Mouse (Mus musculus) midbrain, embryonic 11.5 days (tissue): ENCODE data around the gene Palm. TPM values are rescaled to one million over a fixed set of nuclear protein-coding genes. Genes with fewer than 3 reads are reported as not detected.
A peak's percentile ranks its signal among the peaks of the same experiment; 100 is the strongest.

Source experiments
- ATAC-seq: fragments of 200-750 bp; cut with Nextera tagmentation; 2 replicates; pipeline ENCODE4 v1.8.0; 2017; ENCODE audit warnings: moderate TSS enrichment, moderate library complexity; ENCODE audit not compliant: low FRiP score
- DNase-seq: peaks from one replicate; pipeline ENCODE4 v3.0.0; 2015; ENCODE audit warnings: low spot score; ENCODE audit errors: missing footprints
- H3K27ac ChIP-seq: fragments of 300-500 bp; sonication (generic); 2 replicates; pipeline ENCODE4 v1.5.1; 2014; ENCODE audit warnings: low read depth, low read length
- H3K27me3 ChIP-seq: fragments of 300-500 bp; sonication (generic); 2 replicates; pipeline ENCODE4 v1.6.1; 2014; ENCODE audit warnings: mild to moderate bottlenecking, low read length, moderate library complexity, mixed read lengths; ENCODE audit not compliant: control insufficient read depth, insufficient read depth
- H3K36me3 ChIP-seq: fragments of 300-500 bp; sonication (generic); 2 replicates; pipeline ENCODE4 v1.6.1; 2014; ENCODE audit warnings: mild to moderate bottlenecking, low read length, moderate library complexity, mixed read lengths; ENCODE audit not compliant: control insufficient read depth, insufficient read depth
- H3K4me1 ChIP-seq: fragments of 300-500 bp; sonication (generic); 2 replicates; pipeline ENCODE4 v1.6.1; 2014; ENCODE audit warnings: low read length; ENCODE audit not compliant: control insufficient read depth, insufficient read depth
- H3K4me2 ChIP-seq: fragments of 300-500 bp; sonication (generic); 2 replicates; pipeline ENCODE4 v1.6.1; 2014; ENCODE audit warnings: mild to moderate bottlenecking, moderate library complexity
- H3K4me3 ChIP-seq: fragments of 300-500 bp; sonication (generic); 2 replicates; pipeline ENCODE4 v1.5.1; 2014; ENCODE audit warnings: low read depth, low read length
- H3K9ac ChIP-seq: fragments of 300-500 bp; sonication (generic); 2 replicates; pipeline ENCODE4 v1.6.1; 2014; ENCODE audit warnings: low read length
- H3K9me3 ChIP-seq: fragments of 300-500 bp; sonication (generic); 2 replicates; pipeline ENCODE4 v1.6.1; 2016; ENCODE audit warnings: low read length; ENCODE audit not compliant: control insufficient read depth
- WGBS: fragments of 180-500 bp; shearing (Covaris S2); extraction: QIAGEN DNeasy Blood & Tissue Kit; methylation state at CpG from one replicate; pipeline ENCODE4 v1.1.7; 2014; 5-methylcytosine and 5-hydroxymethylcytosine counted together
- polyA plus RNA-seq: library from polyadenylated mRNA; unstranded; fragments of >200 nt; fragmentation: Nextera tagmentation; extraction: Ambion mirVana; gene quantifications from 2 replicates; pipeline ENCODE4 v1.2.1, GENCODE M21; 2014

The Palm gene
- polyA plus RNA-seq, 1 experiment from 2014 or later, result 129 TPM

DNA sequence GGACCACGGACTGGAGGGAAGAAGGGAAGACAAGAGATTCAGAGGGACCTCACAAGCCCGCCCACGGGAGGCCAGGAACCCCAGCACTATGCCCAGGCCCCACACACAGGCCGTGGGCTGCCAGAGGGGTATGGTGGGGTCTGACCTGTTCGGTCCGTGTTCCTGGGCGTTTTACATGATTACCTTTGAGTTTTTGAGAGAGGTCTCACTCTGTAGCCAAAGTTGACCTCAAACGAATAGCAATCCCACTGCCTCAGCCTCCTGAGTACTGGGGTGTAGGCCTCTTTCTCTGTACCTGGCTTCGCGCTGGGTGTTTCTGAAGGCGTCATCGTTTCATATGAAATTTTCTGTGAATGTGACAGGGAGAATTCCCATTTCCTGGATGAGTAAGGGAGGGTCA, 28.4 kb downstream of the Palm start:
- H3K9me3 ChIP-seq, result no peaks in the 10 kb centered on the region
- ATAC-seq (no peak), DNase-seq (no peak)
- H3K4me1 ChIP-seq, result no peaks in the 10 kb centered on the region
- H3K4me3 ChIP-seq, result no peak overlapping the region
- peaks cover 10% of the 10 kb centered on the region for H3K36me3 ChIP-seq
- no peak overlapping the region for H3K4me2 ChIP-seq
- H3K27me3 ChIP-seq, result no peaks in the 10 kb centered on the region
- WGBS, result 88% methylated on average over 12 of the region's 12 CpGs
- H3K27ac ChIP-seq, result no peak overlapping the region
- no peak overlapping the region for H3K9ac ChIP-seq

DNA sequence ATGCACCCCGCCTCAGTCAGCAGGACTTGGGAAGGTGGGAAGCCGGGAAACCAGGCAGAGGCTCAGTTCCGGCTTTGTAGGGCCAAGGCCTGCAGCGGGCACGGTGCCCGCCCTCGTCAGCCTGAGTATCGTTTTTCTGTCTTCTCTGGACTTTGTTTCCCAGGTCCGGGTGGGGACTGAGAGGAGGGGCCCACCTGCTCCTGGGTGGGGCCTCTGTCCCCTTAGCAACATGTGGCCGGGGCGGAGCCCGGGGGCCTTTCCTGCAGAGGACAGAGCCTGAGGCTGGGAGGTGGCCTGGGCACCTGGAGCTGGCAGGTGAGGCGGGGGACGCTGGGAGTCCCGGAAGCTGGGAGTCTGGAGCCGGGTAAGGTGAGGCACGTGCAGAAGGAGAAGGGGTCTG, 29.0 kb downstream of the Palm start:
- DNase-seq (no peak), ATAC-seq (no peak)
- Histone ChIP-seq H3K4me1 (no peaks in the 10 kb centered on the region), H3K27ac (no peak overlapping the region), H3K27me3 (no peaks in the 10 kb centered on the region), H3K9ac (0 out of 2 replicates have a peak overlapping the region, but pooled peaks have one; percentile 12), H3K4me3 (no peak overlapping the region), H3K4me2 (no peak overlapping the region), H3K9me3 (no peaks in the 10 kb centered on the region), H3K36me3 (peaks cover 10% of the 10 kb centered on the region)
- 31% methylated on average over 17 of the region's 17 CpGs for WGBS

DNA sequence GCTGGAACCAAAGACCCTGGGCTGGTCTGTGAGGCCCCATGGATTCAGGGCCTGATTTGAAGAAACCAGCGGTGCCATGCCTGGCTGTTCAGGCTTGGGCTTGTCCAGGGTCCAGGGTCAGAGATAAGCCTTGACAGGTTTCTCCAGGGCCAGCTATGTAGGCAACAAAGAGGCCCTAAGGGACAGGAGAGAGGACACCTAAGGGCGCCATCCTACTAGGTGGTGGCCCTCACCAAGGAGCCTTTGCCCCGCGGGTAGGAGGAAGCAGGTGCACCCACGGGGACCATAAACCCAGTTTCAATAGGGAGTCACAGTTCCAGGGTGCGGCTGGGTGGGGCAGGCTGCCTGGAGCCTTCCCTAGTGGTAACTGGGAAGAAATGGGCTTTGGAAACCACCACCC, 29.6 kb downstream of the Palm start:
- WGBS, result 84% methylated on average over 6 of the region's 6 CpGs
- Histone ChIP-seq H3K36me3 (peaks cover 10% of the 10 kb centered on the region), H3K4me2 (no peak overlapping the region), H3K27ac (no peak overlapping the region), H3K9me3 (no peaks in the 10 kb centered on the region), H3K9ac (no peak overlapping the region), H3K27me3 (no peaks in the 10 kb centered on the region), H3K4me3 (no peak overlapping the region), H3K4me1 (no peaks in the 10 kb centered on the region)
- no peak for DNase-seq
- ATAC-seq, result no peak

DNA sequence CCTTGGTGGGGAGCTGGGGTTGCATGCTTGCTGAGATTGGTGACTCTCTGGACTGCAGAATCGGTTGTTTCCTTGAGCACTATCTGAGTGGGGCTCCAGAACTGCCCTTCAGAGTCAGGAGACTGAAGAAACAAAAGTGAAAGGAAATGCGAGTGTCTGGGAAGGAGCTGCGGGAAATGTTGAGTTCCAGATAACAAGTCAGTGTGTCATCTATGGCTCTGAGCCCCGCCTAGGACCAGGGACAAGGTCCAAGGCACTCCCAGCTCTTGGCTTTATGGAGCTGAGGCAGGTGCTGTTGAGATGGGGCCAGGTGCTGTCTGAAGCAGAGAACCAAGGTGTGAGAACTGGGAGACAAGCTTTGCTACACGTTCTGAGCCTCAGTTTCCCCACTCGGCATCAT, 31.0 kb downstream of the Palm start:
- peaks cover 6% of the 10 kb centered on the region for H3K36me3 ChIP-seq
- no peak overlapping the region for H3K4me2 ChIP-seq
- WGBS, result 75% methylated on average over 6 of the region's 6 CpGs
- no peak overlapping the region for H3K27ac ChIP-seq
- no peaks in the 10 kb centered on the region for H3K27me3 ChIP-seq
- no peak overlapping the region for H3K9ac ChIP-seq
- ATAC-seq (no peak), DNase-seq (no peak)
- H3K4me3 ChIP-seq, result no peak overlapping the region
- H3K4me1 ChIP-seq, result no peaks in the 10 kb centered on the region
- H3K9me3 ChIP-seq, result no peaks in the 10 kb centered on the region

DNA sequence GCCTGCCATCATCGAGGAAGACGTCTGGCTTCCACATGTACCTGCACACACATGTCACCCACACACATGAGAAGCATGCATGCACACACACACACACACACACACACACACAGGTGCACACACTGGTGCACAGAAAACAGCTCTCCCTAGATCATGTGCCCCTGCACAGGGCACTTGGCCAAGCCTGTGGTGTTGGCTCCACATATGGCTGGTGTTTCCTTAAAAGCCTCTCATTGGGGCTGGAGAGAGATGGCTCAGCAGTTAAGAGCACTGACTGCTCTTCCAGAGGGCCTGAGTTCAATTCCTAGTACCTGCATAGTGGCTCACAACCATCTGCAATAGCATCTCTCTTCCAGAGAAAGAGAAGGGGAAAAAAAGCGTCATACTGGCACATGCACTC, 38.2 kb downstream of the Palm start:
- no peak for DNase-seq
- no peaks in the 10 kb centered on the region for H3K4me1 ChIP-seq
- ATAC-seq, result no peak
- WGBS, result 84% methylated on average over 3 of the region's 3 CpGs
- H3K9ac ChIP-seq, result no peak overlapping the region
- H3K4me3 ChIP-seq, result no peak overlapping the region
- no peaks in the 10 kb centered on the region for H3K9me3 ChIP-seq
- H3K27ac ChIP-seq, result no peak overlapping the region
- no peaks in the 10 kb centered on the region for H3K36me3 ChIP-seq
- no peak overlapping the region for H3K4me2 ChIP-seq
- no peaks in the 10 kb centered on the region for H3K27me3 ChIP-seq

DNA sequence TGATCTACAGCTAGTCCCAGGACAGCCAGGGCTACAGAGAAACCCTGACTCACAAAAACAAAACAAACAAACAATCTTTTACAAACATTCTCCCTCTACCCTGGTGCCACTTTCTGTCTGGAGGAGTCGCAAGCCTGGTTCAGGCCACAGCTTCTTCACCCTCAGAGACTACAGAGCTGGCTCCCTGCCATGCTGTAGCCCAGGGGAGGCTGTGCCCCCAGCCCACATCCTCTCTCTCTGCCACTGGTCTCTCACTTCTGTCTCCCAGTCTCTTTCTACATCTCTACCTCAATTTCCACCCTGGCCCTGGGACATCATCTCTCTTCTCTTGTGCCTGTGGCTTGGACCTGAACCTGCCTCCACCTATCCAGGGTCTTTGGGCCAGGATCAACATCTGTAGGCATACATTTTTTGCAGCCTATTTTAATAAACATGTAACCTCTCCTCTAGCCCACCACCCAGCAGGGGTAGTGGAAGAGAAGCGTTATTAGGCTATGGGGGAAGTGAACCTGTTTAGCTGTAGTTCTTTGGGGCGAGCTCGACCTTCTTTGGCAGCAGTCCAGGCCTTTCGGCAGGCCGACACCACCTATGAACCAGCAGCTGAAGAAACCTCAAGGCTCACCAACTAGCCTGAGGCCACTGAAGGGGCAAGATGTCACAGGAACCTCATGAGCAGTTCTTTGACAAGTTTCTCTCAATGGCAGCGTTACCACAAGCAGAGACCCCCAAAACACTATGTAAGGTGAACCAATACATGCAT, 38.8 kb downstream of the Palm start:
- Histone ChIP-seq H3K9me3 (no peaks in the 10 kb centered on the region), H3K36me3 (no peaks in the 10 kb centered on the region), H3K9ac (no peak overlapping the region), H3K4me3 (no peak overlapping the region), H3K27ac (no peak overlapping the region), H3K4me2 (no peak overlapping the region), H3K4me1 (no peaks in the 10 kb centered on the region), H3K27me3 (no peaks in the 10 kb centered on the region)
- DNase-seq, result no peak
- no peak for ATAC-seq
- 84% methylated on average over 7 of the region's 7 CpGs for WGBS

DNA sequence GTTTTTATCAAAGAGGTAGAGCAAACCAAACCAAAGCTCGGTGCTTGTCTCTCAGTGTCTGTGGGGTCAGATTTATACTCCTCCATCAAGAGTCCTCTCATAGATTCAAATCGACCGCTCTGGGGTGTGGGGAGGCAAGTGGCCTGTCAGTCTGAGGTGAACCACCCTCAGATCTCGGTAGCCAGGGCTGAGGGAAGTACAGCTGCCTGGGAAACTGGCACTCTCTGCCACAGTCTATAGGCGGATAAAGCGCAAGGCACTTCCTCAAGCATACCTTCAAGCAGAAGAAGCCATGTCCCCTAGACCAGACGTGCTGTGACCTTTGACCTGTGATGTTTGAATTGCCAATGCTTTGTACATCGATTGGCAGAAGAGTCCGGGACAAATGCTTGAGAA, 39.4 kb downstream of the Palm start:
- no peak overlapping the region for H3K9ac ChIP-seq
- H3K36me3 ChIP-seq, result no peaks in the 10 kb centered on the region
- no peaks in the 10 kb centered on the region for H3K9me3 ChIP-seq
- no peak overlapping the region for H3K4me3 ChIP-seq
- H3K27me3 ChIP-seq, result no peaks in the 10 kb centered on the region
- DNase-seq (no peak), ATAC-seq (no peak)
- H3K4me2 ChIP-seq, result no peak overlapping the region
- 76% methylated on average over 9 of the region's 9 CpGs for WGBS
- no peaks in the 10 kb centered on the region for H3K4me1 ChIP-seq
- no peak overlapping the region for H3K27ac ChIP-seq

DNA sequence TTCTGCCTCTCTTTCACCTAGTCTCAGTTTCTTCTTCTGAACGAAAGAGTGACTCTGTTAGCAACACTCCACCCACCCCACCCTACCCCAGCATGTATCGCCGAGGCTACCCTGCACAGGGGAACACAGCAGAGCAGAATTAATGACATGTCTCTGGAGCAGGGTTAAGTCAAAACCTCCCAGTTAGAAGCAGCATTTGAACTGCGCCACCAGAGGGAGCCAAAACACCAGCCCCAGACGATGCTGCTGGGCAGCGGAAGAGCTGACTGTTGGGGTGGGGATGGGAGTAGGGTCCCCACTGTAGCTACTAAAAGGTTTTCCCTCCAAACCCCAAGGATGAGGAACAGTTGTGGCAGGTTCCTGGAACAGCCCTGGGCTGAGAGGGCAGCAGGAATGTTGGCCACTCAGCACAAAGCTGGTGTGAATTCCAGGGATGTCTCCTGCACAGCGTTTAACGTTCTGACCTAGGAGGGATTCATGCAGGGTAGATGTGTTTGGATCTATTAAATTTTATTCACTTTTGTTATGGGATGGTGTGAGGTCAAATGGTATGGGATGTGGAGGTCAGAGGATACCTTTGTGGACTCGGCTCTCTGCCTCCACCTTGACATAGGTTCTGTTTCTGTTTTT, 41.5 kb downstream of the Palm start:
- Histone ChIP-seq H3K27ac (no peak overlapping the region), H3K4me1 (no peaks in the 10 kb centered on the region), H3K9ac (no peak overlapping the region), H3K27me3 (no peaks in the 10 kb centered on the region), H3K4me2 (no peak overlapping the region), H3K36me3 (no peaks in the 10 kb centered on the region), H3K4me3 (no peak overlapping the region), H3K9me3 (no peaks in the 10 kb centered on the region)
- peak; percentile 77 for ATAC-seq
- WGBS, result 24% methylated on average over 9 of the region's 9 CpGs
- peak; percentile 97 for DNase-seq

DNA sequence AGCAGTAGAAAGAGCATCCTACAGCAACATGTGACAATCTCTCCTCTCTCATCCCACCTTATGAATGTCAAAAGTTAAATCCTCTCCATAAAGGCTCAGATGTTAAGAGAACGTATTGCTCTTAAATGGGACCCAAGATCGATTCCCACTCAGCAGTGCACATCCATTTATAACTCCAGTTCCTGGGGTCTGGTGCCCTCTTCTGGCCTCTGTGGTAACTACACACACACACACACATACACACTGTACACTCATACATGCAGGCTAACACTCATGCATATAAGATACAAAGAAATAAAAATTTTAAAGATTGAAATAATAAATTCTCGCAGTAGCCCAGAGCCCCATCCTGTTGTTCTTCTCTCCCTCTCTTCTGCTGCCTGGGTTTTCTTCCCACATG, 43.5 kb downstream of the Palm start:
- H3K27ac ChIP-seq, result no peak overlapping the region
- no peak overlapping the region for H3K4me2 ChIP-seq
- ATAC-seq (no peak), DNase-seq (no peak)
- peaks cover 8% of the 10 kb centered on the region; the same call in 1 of the 2 replicates for H3K4me1 ChIP-seq
- H3K36me3 ChIP-seq, result no peaks in the 10 kb centered on the region
- no peak overlapping the region for H3K4me3 ChIP-seq
- no peaks in the 10 kb centered on the region for H3K9me3 ChIP-seq
- no peak overlapping the region for H3K9ac ChIP-seq
- no peaks in the 10 kb centered on the region for H3K27me3 ChIP-seq
- 93% methylated on average over 3 of the region's 3 CpGs for WGBS
